Mouse (Mus musculus) heart, embryonic 11.5 days (tissue): ENCODE results near the gene Trub1. TPM values are rescaled to one million over a fixed set of nuclear protein-coding genes. Genes with fewer than 3 reads are reported as not detected.

Experiments
- ATAC-seq: fragments of 200-750 bp; cut with Nextera tagmentation; replicated peaks from 2 replicates; pipeline ENCODE4 v1.8.0; 2017; ENCODE audit warnings: moderate library complexity; ENCODE audit not compliant: insufficient number of reproducible peaks, low FRiP score, low TSS enrichment
- H3K27ac ChIP-seq: fragments of 300-500 bp; sonication (generic); 2 replicates; pipeline ENCODE4 v1.5.1; 2014; ENCODE audit warnings: mild to moderate bottlenecking, low read depth, low read length
- H3K27me3 ChIP-seq: fragments of 300-500 bp; sonication (generic); 2 replicates; pipeline ENCODE4 v1.6.1; 2014; ENCODE audit warnings: mild to moderate bottlenecking, low read length, mixed read lengths; ENCODE audit not compliant: control insufficient read depth, insufficient read depth
- H3K36me3 ChIP-seq: fragments of 300-500 bp; sonication (generic); 2 replicates; pipeline ENCODE4 v1.6.1; 2014; ENCODE audit warnings: mild to moderate bottlenecking, low read length, moderate library complexity, mixed read lengths; ENCODE audit not compliant: control insufficient read depth, insufficient read depth
- H3K4me1 ChIP-seq: fragments of 300-500 bp; sonication (generic); 2 replicates; pipeline ENCODE4 v1.6.1; 2014; ENCODE audit warnings: low read length; ENCODE audit not compliant: control insufficient read depth, insufficient read depth
- H3K4me2 ChIP-seq: fragments of 300-500 bp; sonication (generic); 2 replicates; pipeline ENCODE4 v1.6.1; 2014; ENCODE audit warnings: mild to moderate bottlenecking, moderate library complexity
- H3K4me3 ChIP-seq: fragments of 300-500 bp; sonication (generic); 2 replicates; pipeline ENCODE4 v1.5.1; 2014; ENCODE audit warnings: low read depth, low read length
- H3K9ac ChIP-seq: fragments of 300-500 bp; sonication (generic); 2 replicates; pipeline ENCODE4 v1.6.1; 2014; ENCODE audit warnings: mild to moderate bottlenecking, low read depth, low read length, moderate library complexity
- H3K9me3 ChIP-seq: fragments of 300-500 bp; sonication (generic); replicated peaks from 2 replicates; pipeline ENCODE4 v1.6.1; 2016; ENCODE audit warnings: low read length; ENCODE audit not compliant: control insufficient read depth
- WGBS: fragments of 180-500 bp; shearing (Covaris S2); extraction: QIAGEN DNeasy Blood & Tissue Kit; methylation state at CpG from one replicate; pipeline ENCODE4 v1.1.7; 2014; ENCODE audit not compliant: insufficient replicate concordance; 5-methylcytosine and 5-hydroxymethylcytosine counted together
- polyA plus RNA-seq: library from polyadenylated mRNA; unstranded; fragments of >200 nt; fragmentation: Nextera tagmentation; extraction: Ambion mirVana; gene quantifications from 2 replicates; pipeline ENCODE4 v1.2.1, GENCODE M21; 2014

The Trub1 gene
- polyA plus RNA-seq, 1 experiment from 2014 or later = 12.4 TPM

DNA sequence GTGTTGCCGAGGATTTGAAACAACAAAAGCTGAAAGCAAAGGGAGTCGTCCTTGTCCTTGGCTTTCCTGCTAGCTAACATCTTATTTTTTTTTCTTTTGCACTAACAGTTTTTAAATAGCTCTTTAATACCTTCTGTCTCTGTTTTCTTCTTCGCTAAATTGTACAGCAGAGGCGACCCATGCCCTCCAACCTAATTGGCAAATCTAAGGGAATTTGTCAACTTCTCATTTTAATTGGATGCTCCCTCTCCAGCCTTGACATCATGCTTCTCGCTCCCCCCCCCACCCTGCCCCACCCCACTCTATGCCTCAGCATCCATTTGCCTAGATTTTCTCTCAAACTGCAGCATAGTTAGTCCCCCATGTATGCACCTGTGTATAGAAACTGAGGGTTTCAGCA is 83.8 kb downstream of the Trub1 start:
- Histone ChIP-seq H3K27me3 (no peaks in the 10 kb centered on the region), H3K4me2 (no peak overlapping the region), H3K9ac (no peak overlapping the region), H3K36me3 (no peaks in the 10 kb centered on the region), H3K4me3 (no peak overlapping the region), H3K27ac (no peak overlapping the region), H3K9me3 (no peaks in the 10 kb centered on the region), H3K4me1 (no peaks in the 10 kb centered on the region)
- WGBS = 67% methylated on average over 5 of the region's 5 CpGs
- ATAC-seq = no peak

DNA sequence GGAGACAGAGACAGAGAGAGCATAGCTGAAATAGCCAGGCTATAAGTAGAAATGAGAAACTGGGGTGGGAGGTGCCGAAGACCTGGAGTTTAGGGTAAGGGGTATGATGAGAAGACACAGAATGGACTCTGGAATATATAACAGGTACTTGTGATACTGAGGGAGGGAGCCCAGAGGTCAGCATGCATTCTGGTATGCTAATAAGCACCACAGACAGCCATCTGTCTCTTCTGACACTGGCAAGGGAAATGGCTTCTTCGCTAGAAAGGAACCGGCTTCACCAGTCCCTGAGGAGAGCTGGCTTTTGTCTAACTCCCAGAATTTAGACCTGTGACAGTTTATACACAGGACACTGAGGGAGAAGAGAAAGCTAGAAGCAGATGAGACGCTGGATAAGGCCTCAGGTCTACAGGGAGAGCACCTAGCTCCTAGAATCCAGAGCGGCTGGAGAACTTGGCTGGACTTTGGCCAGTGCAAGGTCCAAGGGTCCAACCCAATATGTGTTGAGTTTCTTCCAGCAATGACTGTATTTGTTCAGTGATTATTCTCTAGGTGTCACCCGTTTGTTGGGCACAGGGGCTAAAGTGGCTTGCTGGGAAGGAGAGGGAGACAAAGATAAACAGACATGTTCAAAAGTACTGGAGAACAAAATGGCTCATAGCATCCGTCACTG is 84.9 kb downstream of the Trub1 start:
- Histone ChIP-seq H3K4me2 (no peak overlapping the region), H3K27ac (no peak overlapping the region), H3K27me3 (no peaks in the 10 kb centered on the region), H3K9me3 (no peaks in the 10 kb centered on the region), H3K4me3 (no peak overlapping the region), H3K36me3 (no peaks in the 10 kb centered on the region), H3K9ac (no peak overlapping the region), H3K4me1 (no peaks in the 10 kb centered on the region)
- no peak for ATAC-seq
- WGBS = 68% methylated on average over 7 of the region's 7 CpGs

DNA sequence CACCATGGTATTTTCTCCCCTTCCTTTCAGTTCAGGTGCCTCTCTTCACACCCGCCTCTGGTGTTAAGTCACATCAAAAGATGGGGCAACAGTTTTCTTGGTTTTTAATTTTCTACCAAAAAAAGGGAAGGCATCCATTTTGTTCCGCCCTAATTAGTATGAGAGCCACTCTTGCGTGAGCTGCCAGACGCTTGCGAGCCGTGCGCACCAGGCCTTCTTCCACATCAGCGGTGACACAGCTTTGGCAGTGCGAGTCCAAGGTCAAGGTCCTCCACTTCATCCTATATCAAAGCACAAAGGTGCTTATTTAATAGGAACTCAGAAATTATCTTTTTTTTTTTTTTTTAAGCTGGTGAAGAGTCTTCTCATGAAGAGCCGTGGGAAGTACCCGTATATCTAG is 87.4 kb downstream of the Trub1 start:
- Histone ChIP-seq H3K27ac (no peak overlapping the region), H3K27me3 (no peaks in the 10 kb centered on the region), H3K4me2 (no peak overlapping the region), H3K4me3 (no peak overlapping the region), H3K4me1 (0 out of 2 replicates have a peak, but pooled peaks cover 2% of the 10 kb centered on the region), H3K9ac (no peak overlapping the region), H3K36me3 (no peaks in the 10 kb centered on the region), H3K9me3 (no peaks in the 10 kb centered on the region)
- no peak for ATAC-seq
- WGBS = 90% methylated on average over 11 of the region's 11 CpGs

Other genes with a start within 250 kb of the Trub1 start
- 45.8 and 52.1 TPM in 2 replicates for gene Ablim1, start 138.0 kb upstream of the Trub1 start, polyA plus RNA-seq
- 11.4 and 11.8 TPM in 2 replicates for gene Fam160b1, start 92.2 kb upstream of the Trub1 start, polyA plus RNA-seq
- gene Atrnl1, start 158.1 kb downstream of the Trub1 start, polyA plus RNA-seq = 4.0 and 4.4 TPM in 2 replicates